Mouse (Mus musculus) hindbrain, embryonic 15.5 days (tissue): Measurements from ENCODE around the gene Ctss. TPM values are rescaled to one million over a fixed set of nuclear protein-coding genes. Genes with fewer than 3 reads are reported as not detected.

Experiments
- ATAC-seq: fragments of 200-750 bp; cut with Nextera tagmentation; 2 replicates; pipeline ENCODE4 v1.8.0; 2017; ENCODE audit warnings: low read depth, moderate number of reproducible peaks, moderate TSS enrichment; ENCODE audit not compliant: low FRiP score
- H3K27ac ChIP-seq: fragments of 300-500 bp; sonication (generic); replicated peaks from 2 replicates; pipeline ENCODE4 v1.5.1; 2015; ENCODE audit warnings: mild to moderate bottlenecking, inconsistent platforms
- H3K27me3 ChIP-seq: fragments of 300-500 bp; sonication (generic); 2 replicates; pipeline ENCODE4 v1.6.1; 2015; ENCODE audit warnings: control low read depth, inconsistent platforms
- H3K36me3 ChIP-seq: fragments of 300-500 bp; sonication (generic); 2 replicates; pipeline ENCODE4 v1.6.1; 2015; ENCODE audit warnings: control low read depth, inconsistent platforms
- H3K4me1 ChIP-seq: fragments of 300-500 bp; sonication (generic); replicated peaks from 2 replicates; pipeline ENCODE4 v1.6.1; 2015; ENCODE audit warnings: control low read depth, inconsistent platforms
- H3K4me2 ChIP-seq: fragments of 300-500 bp; sonication (generic); 2 replicates; pipeline ENCODE4 v1.6.1; 2015; ENCODE audit warnings: moderate library complexity, mild to moderate bottlenecking, inconsistent platforms
- H3K4me3 ChIP-seq: fragments of 300-500 bp; sonication (generic); 2 replicates; pipeline ENCODE4 v1.5.1; 2015; ENCODE audit warnings: mild to moderate bottlenecking, inconsistent platforms
- H3K9ac ChIP-seq: fragments of 300-500 bp; sonication (generic); 2 replicates; pipeline ENCODE4 v1.6.1; 2015; ENCODE audit warnings: inconsistent platforms
- H3K9me3 ChIP-seq: fragments of 300-500 bp; sonication (generic); 2 replicates; pipeline ENCODE4 v1.6.1; 2016; ENCODE audit warnings: control low read depth, inconsistent platforms
- WGBS: fragments of 180-500 bp; shearing (Covaris S2); methylation state at CpG from one replicate; pipeline ENCODE4 v1.1.7; 2015; 5-methylcytosine and 5-hydroxymethylcytosine counted together
- polyA plus RNA-seq: library from polyadenylated mRNA; unstranded; fragments of >200 nt; fragmentation: Nextera tagmentation; extraction: Ambion mirVana; gene quantifications from 2 replicates; pipeline ENCODE4 v1.2.1, GENCODE M21; 2015

Gene Ctss
- polyA plus RNA-seq, 1 experiment from 2014 or later: 14.3 TPM

GRCm38 (mm10) chr3:95516614-95517041 lies 10.0 kb upstream of the Ctss start:
- no peaks in the 10 kb centered on the region for H3K36me3 ChIP-seq
- H3K9ac ChIP-seq: no peak overlapping the region
- no peaks in the 10 kb centered on the region for H3K9me3 ChIP-seq
- no peak for ATAC-seq
- H3K4me1 ChIP-seq: peaks cover 4% of the 10 kb centered on the region
- H3K4me3 ChIP-seq: no peak overlapping the region
- H3K27ac ChIP-seq: no peak overlapping the region
- WGBS: 89% methylated on average over 3 of the region's 3 CpGs
- H3K27me3 ChIP-seq: no peaks in the 10 kb centered on the region
- no peak overlapping the region for H3K4me2 ChIP-seq

GRCm38 (mm10) chr3:95517493-95517898 lies 9.1 kb upstream of the Ctss start:
- ATAC-seq: peak; percentile 88
- H3K27me3 ChIP-seq: no peaks in the 10 kb centered on the region
- no peaks in the 10 kb centered on the region for H3K9me3 ChIP-seq
- WGBS: 28% methylated on average over 10 of the region's 10 CpGs
- H3K36me3 ChIP-seq: no peaks in the 10 kb centered on the region
- no peak overlapping the region for H3K27ac ChIP-seq
- H3K4me2 ChIP-seq: no peak overlapping the region
- H3K4me3 ChIP-seq: no peak overlapping the region
- peaks cover 4% of the 10 kb centered on the region for H3K4me1 ChIP-seq
- H3K9ac ChIP-seq: no peak overlapping the region

GRCm38 (mm10) chr3:95518891-95519290 lies 7.7 kb upstream of the Ctss start:
- Histone ChIP-seq H3K27ac (no peak overlapping the region), H3K9me3 (no peaks in the 10 kb centered on the region), H3K4me3 (no peak overlapping the region), H3K4me1 (peaks cover 4% of the 10 kb centered on the region), H3K9ac (no peak overlapping the region), H3K4me2 (no peak overlapping the region), H3K36me3 (no peaks in the 10 kb centered on the region), H3K27me3 (no peaks in the 10 kb centered on the region)
- 79% methylated on average over 7 of the region's 7 CpGs for WGBS
- no peak for ATAC-seq

DNA sequence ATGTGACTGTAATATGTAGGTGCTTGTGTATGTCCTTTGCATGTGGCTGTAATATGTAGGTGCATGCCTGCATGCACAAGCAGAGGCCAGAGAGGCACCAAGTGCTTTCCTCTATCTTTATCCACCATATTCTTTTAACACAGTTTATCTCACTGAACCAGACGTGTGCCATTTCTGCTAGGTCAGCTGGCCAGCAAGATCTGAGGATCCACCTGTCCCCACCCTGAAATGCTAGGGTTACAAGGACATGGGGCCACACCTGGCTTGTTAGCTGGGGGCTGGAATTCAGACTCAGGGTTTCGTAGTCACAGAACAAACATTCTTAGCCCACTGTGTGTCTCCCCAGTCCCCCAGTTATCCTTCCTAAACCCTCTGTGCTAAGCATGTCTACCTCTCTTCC lies 7.3 kb upstream of the Ctss start:
- 84% methylated on average over 2 of the region's 2 CpGs for WGBS
- no peak for ATAC-seq
- Histone ChIP-seq H3K27me3 (no peaks in the 10 kb centered on the region), H3K27ac (no peak overlapping the region), H3K9ac (no peak overlapping the region), H3K4me2 (no peak overlapping the region), H3K4me1 (peaks cover 4% of the 10 kb centered on the region), H3K36me3 (no peaks in the 10 kb centered on the region), H3K4me3 (no peak overlapping the region), H3K9me3 (no peaks in the 10 kb centered on the region)

DNA sequence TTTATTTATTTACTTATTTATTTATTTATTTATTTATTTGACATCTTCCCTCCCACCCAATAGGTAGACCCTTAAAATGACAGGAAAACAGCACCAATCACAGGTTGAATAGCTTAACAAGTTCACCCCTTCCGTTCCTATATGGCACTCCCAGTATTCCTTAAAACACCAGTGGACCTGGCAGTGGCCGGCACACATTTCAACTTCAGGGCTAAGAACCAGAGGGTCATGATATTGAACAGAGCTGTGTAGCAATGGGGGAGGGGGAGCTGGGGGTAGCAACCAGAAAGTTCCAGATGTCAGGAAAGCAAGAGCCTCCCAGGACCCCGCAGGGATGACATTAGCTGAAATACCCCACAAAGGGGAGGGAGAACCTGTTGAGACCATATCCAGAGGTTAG lies 6.5 kb upstream of the Ctss start:
- 92% methylated on average over 3 of the region's 3 CpGs for WGBS
- H3K27ac ChIP-seq: no peak overlapping the region
- H3K4me3 ChIP-seq: no peak overlapping the region
- H3K4me1 ChIP-seq: peaks cover 4% of the 10 kb centered on the region
- no peak overlapping the region for H3K9ac ChIP-seq
- H3K4me2 ChIP-seq: no peak overlapping the region
- H3K27me3 ChIP-seq: no peaks in the 10 kb centered on the region
- ATAC-seq: no peak
- H3K9me3 ChIP-seq: no peaks in the 10 kb centered on the region
- no peaks in the 10 kb centered on the region for H3K36me3 ChIP-seq

DNA sequence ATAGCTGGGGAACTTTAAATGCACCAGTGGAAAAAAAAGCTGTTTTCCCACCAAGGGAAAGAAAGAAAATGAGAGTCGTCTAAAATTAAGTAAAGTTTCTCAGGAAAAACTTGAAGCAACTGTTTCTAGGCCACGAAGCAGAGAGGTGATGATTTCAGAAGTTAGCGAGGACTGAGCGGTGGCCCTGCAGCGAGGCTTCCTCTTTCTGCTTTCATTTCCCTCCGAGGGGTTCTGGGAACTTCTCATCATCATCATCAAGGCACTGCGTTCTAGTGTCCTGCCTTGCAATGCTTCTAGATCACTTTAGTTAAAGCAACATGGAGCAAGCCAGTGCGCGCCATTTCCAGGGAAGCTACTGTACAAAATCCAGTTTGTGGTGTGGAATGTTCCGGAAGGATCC lies 5.4 kb upstream of the Ctss start:
- Histone ChIP-seq H3K4me2 (no peak overlapping the region), H3K9ac (no peak overlapping the region), H3K27me3 (no peaks in the 10 kb centered on the region), H3K4me3 (no peak overlapping the region), H3K9me3 (no peaks in the 10 kb centered on the region), H3K4me1 (peaks cover 4% of the 10 kb centered on the region), H3K36me3 (no peaks in the 10 kb centered on the region), H3K27ac (no peak overlapping the region)
- no peak for ATAC-seq
- 92% methylated on average over 10 of the region's 10 CpGs for WGBS

DNA sequence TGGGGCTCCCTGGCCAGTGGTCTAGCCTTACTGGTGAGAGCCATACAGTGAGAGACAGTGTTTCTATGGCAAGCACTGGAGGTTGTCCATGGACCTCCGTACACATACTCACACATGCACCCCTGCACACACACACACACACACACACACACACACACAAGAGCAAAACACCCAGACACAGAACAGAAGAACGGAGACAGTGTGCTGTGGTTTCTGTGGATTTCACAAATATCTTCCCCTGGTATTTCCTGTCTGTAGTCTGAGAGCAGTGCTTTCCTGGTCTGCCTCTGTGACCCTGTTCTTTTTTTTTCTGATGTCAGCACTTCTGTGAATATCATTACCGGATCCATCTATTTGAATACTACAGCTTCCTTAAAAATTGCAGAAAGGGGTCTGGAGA lies 2.9 kb upstream of the Ctss start:
- WGBS: 84% methylated on average over 3 of the region's 3 CpGs

DNA sequence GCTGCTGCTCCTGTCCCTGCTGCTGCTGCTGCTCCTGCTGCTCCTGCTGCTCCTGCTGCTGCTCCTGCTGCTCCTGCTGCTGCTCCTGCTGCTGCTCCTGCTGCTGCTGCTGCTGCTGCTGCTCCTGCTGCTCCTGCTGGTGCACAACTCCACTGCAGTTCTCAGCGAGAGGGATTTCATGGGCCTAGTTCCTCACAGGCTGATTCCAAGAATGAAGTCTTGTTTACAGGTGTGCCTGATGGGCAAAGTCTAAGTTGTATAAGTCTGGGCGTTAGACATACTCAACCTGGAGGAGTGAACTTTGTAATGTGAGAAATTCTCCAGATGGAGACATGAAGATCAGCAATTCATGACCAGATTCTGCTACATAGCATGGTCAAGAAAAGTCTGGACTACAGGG lies 1.9 kb upstream of the Ctss start:
- H3K9ac ChIP-seq: no peak overlapping the region
- no peaks in the 10 kb centered on the region for H3K27me3 ChIP-seq
- WGBS: 75% methylated on average over 2 of the region's 2 CpGs
- no peaks in the 10 kb centered on the region for H3K36me3 ChIP-seq
- no peak for ATAC-seq
- H3K27ac ChIP-seq: no peak overlapping the region
- no peak overlapping the region for H3K4me3 ChIP-seq
- no peaks in the 10 kb centered on the region for H3K4me1 ChIP-seq
- no peak overlapping the region for H3K4me2 ChIP-seq
- no peaks in the 10 kb centered on the region for H3K9me3 ChIP-seq

More for the DNA sequence above, 2.9 kb upstream of the Ctss start:
- H3K27me3 ChIP-seq: no peaks in the 10 kb centered on the region
- H3K36me3 ChIP-seq: no peaks in the 10 kb centered on the region
- no peak overlapping the region for H3K4me2 ChIP-seq
- H3K4me1 ChIP-seq: no peaks in the 10 kb centered on the region
- H3K9ac ChIP-seq: no peak overlapping the region
- H3K9me3 ChIP-seq: no peaks in the 10 kb centered on the region
- H3K27ac ChIP-seq: no peak overlapping the region
- H3K4me3 ChIP-seq: no peak overlapping the region
- no peak for ATAC-seq

- ATAC-seq: no peak
- Histone ChIP-seq H3K27me3 (no peaks in the 10 kb centered on the region), H3K27ac (no peak overlapping the region), H3K9me3 (no peaks in the 10 kb centered on the region), H3K9ac (no peak overlapping the region), H3K4me3 (no peak overlapping the region), H3K4me1 (no peaks in the 10 kb centered on the region), H3K36me3 (no peaks in the 10 kb centered on the region), H3K4me2 (no peak overlapping the region)
Observed at GRCm38 (mm10) chr3:95526111-95526510, 475 bp upstream of the Ctss start.

- no peak overlapping the region for H3K27ac ChIP-seq
- no peaks in the 10 kb centered on the region for H3K4me1 ChIP-seq
- H3K4me2 ChIP-seq: no peak overlapping the region
- no peaks in the 10 kb centered on the region for H3K36me3 ChIP-seq
- no peak overlapping the region for H3K4me3 ChIP-seq
- H3K27me3 ChIP-seq: no peaks in the 10 kb centered on the region
- WGBS: 88% methylated on average over 6 of the region's 6 CpGs
- H3K9me3 ChIP-seq: no peaks in the 10 kb centered on the region
- no peak overlapping the region for H3K9ac ChIP-seq
- no peak for ATAC-seq
Observed at GRCm38 (mm10) chr3:95529814-95530213, 3.2 kb downstream of the Ctss start.

- Histone ChIP-seq H3K4me2 (no peak overlapping the region), H3K9me3 (no peaks in the 10 kb centered on the region), H3K4me1 (no peaks in the 10 kb centered on the region), H3K4me3 (no peak overlapping the region), H3K9ac (no peak overlapping the region), H3K27me3 (no peaks in the 10 kb centered on the region), H3K27ac (no peak overlapping the region), H3K36me3 (no peaks in the 10 kb centered on the region)
- 90% methylated on average over 1 of the region's 1 CpGs for whole genome bisulfite sequencing
- ATAC-seq: no peak
Observed at GRCm38 (mm10) chr3:95531025-95531424, 4.4 kb downstream of the Ctss start.

- 92% methylated on average over 5 of the region's 5 CpGs for WGBS
- H3K4me2 ChIP-seq: no peak overlapping the region
- H3K36me3 ChIP-seq: no peaks in the 10 kb centered on the region
- no peak overlapping the region for H3K27ac ChIP-seq
- no peak for ATAC-seq
- H3K9ac ChIP-seq: no peak overlapping the region
- no peak overlapping the region for H3K4me3 ChIP-seq
- H3K27me3 ChIP-seq: no peaks in the 10 kb centered on the region
- no peaks in the 10 kb centered on the region for H3K9me3 ChIP-seq
- H3K4me1 ChIP-seq: no peaks in the 10 kb centered on the region
Observed at GRCm38 (mm10) chr3:95533364-95533763, 6.8 kb downstream of the Ctss start.

GRCm38 (mm10) chr3:95534927-95535326 lies 8.3 kb downstream of the Ctss start:
- H3K4me2 ChIP-seq: no peak overlapping the region
- H3K4me3 ChIP-seq: no peak overlapping the region
- no peaks in the 10 kb centered on the region for H3K4me1 ChIP-seq
- H3K27ac ChIP-seq: no peak overlapping the region
- H3K36me3 ChIP-seq: no peaks in the 10 kb centered on the region
- no peaks in the 10 kb centered on the region for H3K27me3 ChIP-seq
- 94% methylated on average over 1 of the region's 1 CpGs for WGBS
- no peak overlapping the region for H3K9ac ChIP-seq
- no peaks in the 10 kb centered on the region for H3K9me3 ChIP-seq
- no peak for ATAC-seq
